Mouse (Mus musculus): ENCODE measurements around the gene Mogat2. TPM values are rescaled to one million over a fixed set of nuclear protein-coding genes. Genes with fewer than 3 reads are reported as not detected.

Mogat2 gene
- total RNA-seq, 2 experiments from 2014 or later = 0.39 TPM; not detected in 1

Other genes with a start within 250 kb of the Mogat2 start
- 10 to 100 TPM; 31.8 to 38.0 TPM for gene Uvrag, start 97.5 kb downstream of the Mogat2 start, total RNA-seq (2021)
- 100 to 1,000 TPM; 492 to 561 TPM for gene Dgat2, start 55.9 kb downstream of the Mogat2 start, total RNA-seq (2021)
- gene Map6, start 28.8 kb upstream of the Mogat2 start, total RNA-seq (2021) = 10 to 100 TPM; 10.4 to 15.6 TPM
- 100 to 1,000 TPM; 331 to 363 TPM for gene Serpinh1, start 114.6 kb upstream of the Mogat2 start, total RNA-seq (2021)
- 10 to 100 TPM; 11.5 to 16.6 TPM for gene Gdpd5, start 142.8 kb upstream of the Mogat2 start, total RNA-seq (2021)
- gene Klhl35, start 227.4 kb upstream of the Mogat2 start, total RNA-seq (2021) = 1 to 10 TPM in 1 of 2 experiments, under 1 TPM in 1; 0.99 to 1.2 TPM
- gene Rps3, start 245.1 kb upstream of the Mogat2 start, total RNA-seq (2021) = 100 to 1,000 TPM; 554 to 575 TPM

Measured in adrenal gland, postnatal 10 days (tissue).